Mouse (Mus musculus) intestine, postnatal 0 days (tissue): ENCODE results near the gene Acsl5. TPM values are rescaled to one million over a fixed set of nuclear protein-coding genes. Genes with fewer than 3 reads are reported as not detected.
A peak's percentile ranks its signal among the peaks of the same experiment; 100 is the strongest.

Source experiments
- ATAC-seq: fragments of 200-750 bp; cut with Nextera tagmentation; 2 replicates; pipeline ENCODE4 v1.8.0; 2017; ENCODE audit warnings: mild to moderate bottlenecking, moderate TSS enrichment, moderate library complexity
- H3K27ac ChIP-seq: fragments of 300-500 bp; sonication (generic); 2 replicates; pipeline ENCODE4 v1.5.1; 2014; ENCODE audit warnings: mild to moderate bottlenecking, low read depth, low read length, moderate library complexity
- H3K27me3 ChIP-seq: fragments of 300-500 bp; sonication (generic); replicated peaks from 2 replicates; pipeline ENCODE4 v1.6.1; 2014; ENCODE audit warnings: low read length, mixed read lengths; ENCODE audit not compliant: control insufficient read depth, insufficient read depth
- H3K36me3 ChIP-seq: fragments of 300-500 bp; sonication (generic); 2 replicates; pipeline ENCODE4 v1.6.1; 2014; ENCODE audit warnings: mild to moderate bottlenecking, moderate library complexity; ENCODE audit not compliant: control insufficient read depth, insufficient read depth
- H3K4me1 ChIP-seq: fragments of 300-500 bp; sonication (generic); replicated peaks from 2 replicates; pipeline ENCODE4 v1.6.1; 2014; ENCODE audit warnings: antibody characterized with exemption, low read length, mixed read lengths; ENCODE audit not compliant: control insufficient read depth, insufficient read depth
- H3K4me2 ChIP-seq: fragments of 300-500 bp; sonication (generic); replicated peaks from 2 replicates; pipeline ENCODE4 v1.6.1; 2014; ENCODE audit warnings: low read depth, mild to moderate bottlenecking, moderate library complexity
- H3K4me3 ChIP-seq: fragments of 300-500 bp; sonication (generic); 2 replicates; pipeline ENCODE4 v1.5.1; 2014; ENCODE audit warnings: low read depth, low read length
- H3K9ac ChIP-seq: fragments of 300-500 bp; sonication (generic); 2 replicates; pipeline ENCODE4 v1.6.1; 2014; ENCODE audit warnings: mild to moderate bottlenecking, low read depth, low read length
- H3K9me3 ChIP-seq: fragments of 300-500 bp; sonication (generic); 2 replicates; pipeline ENCODE4 v1.6.1; 2016; ENCODE audit warnings: mixed run types; ENCODE audit not compliant: control insufficient read depth
- CTCF ChIP-seq: sonication (generic); IDR thresholded peaks from 2 replicates; pipeline ENCODE4 v1.5.1; 2016; ENCODE audit warnings: low read depth, mild to moderate bottlenecking, control low read depth, antibody characterized with exemption, moderate library complexity
- WGBS: fragments of 180-500 bp; shearing (Covaris S2); extraction: QIAGEN DNeasy Blood & Tissue Kit; methylation state at CpG from one replicate; pipeline ENCODE4 v1.1.7; 2014; 5-methylcytosine and 5-hydroxymethylcytosine counted together
- polyA plus RNA-seq: library from polyadenylated mRNA; unstranded; fragments of >200 nt; fragmentation: Nextera tagmentation; extraction: Ambion mirVana; gene quantifications from 2 replicates; pipeline ENCODE4 v1.2.1, GENCODE M21; 2015

The Acsl5 gene
- polyA plus RNA-seq, result 1,862 and 1,917 TPM in 2 replicates

GRCm38 (mm10) chr19:55251383-55252124, at the start of gene Acsl5:
Gene Acsl5 (plus strand): TSS chr19:55251938.
- H3K36me3 ChIP-seq, result no peaks in the 10 kb centered on the region
- H3K27me3 ChIP-seq, result no peaks in the 10 kb centered on the region
- TF ChIP-seq CTCF, result no peak
- peaks cover 7% of the 10 kb centered on the region for H3K4me1 ChIP-seq
- WGBS, result 66% methylated on average over 9 of the region's 9 CpGs
- no peaks in the 10 kb centered on the region for H3K9me3 ChIP-seq
- H3K27ac ChIP-seq, result peak within 1 kb of the TSS; percentile 95
- ATAC-seq, result no peak
- peak within 1 kb of the TSS; percentile 51 for H3K4me2 ChIP-seq
- H3K4me3 ChIP-seq, result peak within 1 kb of the TSS; percentile 74
- H3K9ac ChIP-seq, result peak within 1 kb of the TSS; percentile 78

GRCm38 (mm10) chr19:55206482-55207138, 45.1 kb upstream of the Acsl5 start:
- peak; percentile 20; the same call in 1 of the 2 replicates for ATAC-seq
- H3K4me1 ChIP-seq, result no peaks in the 10 kb centered on the region
- H3K27me3 ChIP-seq, result no peaks in the 10 kb centered on the region
- no peaks in the 10 kb centered on the region for H3K36me3 ChIP-seq
- no peak overlapping the region for H3K4me3 ChIP-seq
- no peak overlapping the region for H3K9ac ChIP-seq
- peak; percentile 87 for TF ChIP-seq CTCF
- no peak overlapping the region for H3K4me2 ChIP-seq
- H3K27ac ChIP-seq, result no peak overlapping the region
- no peaks in the 10 kb centered on the region for H3K9me3 ChIP-seq
- WGBS, result 40% methylated on average over 8 of the region's 8 CpGs

GRCm38 (mm10) chr19:55207205-55207604, 44.5 kb upstream of the Acsl5 start:
- WGBS, result 50% methylated on average over 6 of the region's 6 CpGs
- Histone ChIP-seq H3K9me3 (no peaks in the 10 kb centered on the region), H3K4me1 (no peaks in the 10 kb centered on the region), H3K36me3 (no peaks in the 10 kb centered on the region), H3K4me3 (no peak overlapping the region), H3K9ac (no peak overlapping the region), H3K27ac (no peak overlapping the region), H3K27me3 (no peaks in the 10 kb centered on the region), H3K4me2 (no peak overlapping the region)
- ATAC-seq, result no peak
- TF ChIP-seq CTCF, result no peak

GRCm38 (mm10) chr19:55207746-55208538, 43.8 kb upstream of the Acsl5 start:
- no peak overlapping the region for H3K27ac ChIP-seq
- TF ChIP-seq CTCF, result no peak
- no peaks in the 10 kb centered on the region for H3K27me3 ChIP-seq
- H3K4me1 ChIP-seq, result no peaks in the 10 kb centered on the region
- no peak overlapping the region for H3K4me2 ChIP-seq
- H3K9ac ChIP-seq, result no peak overlapping the region
- H3K36me3 ChIP-seq, result no peaks in the 10 kb centered on the region
- no peak for ATAC-seq
- no peaks in the 10 kb centered on the region for H3K9me3 ChIP-seq
- no peak overlapping the region for H3K4me3 ChIP-seq
- 60% methylated on average over 25 of the region's 25 CpGs for whole genome bisulfite sequencing

GRCm38 (mm10) chr19:55208654-55209053, 43.1 kb upstream of the Acsl5 start:
- Histone ChIP-seq H3K4me3 (no peak overlapping the region), H3K36me3 (no peaks in the 10 kb centered on the region), H3K4me1 (no peaks in the 10 kb centered on the region), H3K27ac (no peak overlapping the region), H3K27me3 (no peaks in the 10 kb centered on the region), H3K4me2 (no peak overlapping the region), H3K9me3 (no peaks in the 10 kb centered on the region), H3K9ac (no peak overlapping the region)
- ATAC-seq, result no peak
- TF ChIP-seq CTCF, result no peak; the same call in 1 of the 2 replicates
- WGBS, result 70% methylated on average over 4 of the region's 4 CpGs

- no peak overlapping the region for H3K4me2 ChIP-seq
- no peak overlapping the region for H3K27ac ChIP-seq
- no peak overlapping the region for H3K4me3 ChIP-seq
- no peak for TF ChIP-seq CTCF
- WGBS, result 85% methylated on average over 3 of the region's 3 CpGs
- no peaks in the 10 kb centered on the region for H3K27me3 ChIP-seq
- H3K9ac ChIP-seq, result no peak overlapping the region
- H3K36me3 ChIP-seq, result no peaks in the 10 kb centered on the region
- ATAC-seq, result no peak
- H3K9me3 ChIP-seq, result no peaks in the 10 kb centered on the region
- H3K4me1 ChIP-seq, result no peaks in the 10 kb centered on the region
Measured at GRCm38 (mm10) chr19:55209084-55209483, 42.7 kb upstream of the Acsl5 start.
